Mouse (Mus musculus): Measurements from ENCODE around the gene Fndc3a.

- TF ChIP-seq CTCF (IDR thresholded peaks at IDR 0.05; ENCODE audit: control insufficient read depth, insufficient read depth, low read length) (no peak), POLR2A (IDR thresholded peaks at IDR 0.05; ENCODE audit: borderline replicate concordance, control insufficient read depth, low read depth, low read length) (no peak)
These were observed 203.6 kb downstream of the Fndc3a start for GRCm38 (mm10) chr14:72506018-72506722.

Data from bone marrow, adult 2 months (tissue).